Mouse (Mus musculus) spleen, adult 2 months (tissue): ENCODE results near the gene Ube2k.

Experiments
- CTCF ChIP-seq: fragments of 200-500 bp; IDR thresholded peaks from 2 replicates; pipeline ENCODE4 v1.5.1; 2011; ENCODE audit warnings: mild to moderate bottlenecking, inconsistent platforms; ENCODE audit not compliant: insufficient read depth, insufficient read length, insufficient replicate concordance; ENCODE audit errors: extremely low read depth
- POLR2A ChIP-seq: fragments of 200-500 bp; IDR thresholded peaks from 2 replicates; pipeline ENCODE4 v1.6.1; 2011; ENCODE audit warnings: low read depth, low read length, inconsistent platforms

DNA sequence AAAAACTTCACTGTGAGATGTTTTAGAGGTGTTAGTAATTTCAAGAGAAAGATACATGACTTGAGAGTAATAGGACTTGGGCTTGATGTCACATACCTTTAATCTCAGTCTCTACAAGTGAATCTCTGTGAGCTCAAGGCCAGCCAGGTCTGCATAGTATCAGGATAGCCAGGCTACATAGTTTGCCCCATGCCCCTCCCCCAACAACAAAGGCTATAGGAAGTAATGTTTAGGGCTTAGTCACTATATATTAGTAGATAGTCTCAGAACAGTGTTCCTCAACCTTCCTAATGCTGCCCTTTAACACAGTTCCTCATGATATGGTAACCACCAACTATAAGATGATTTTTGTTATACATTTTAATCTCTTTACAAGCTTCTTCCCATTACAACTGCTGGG, 20.1 kb downstream of the Ube2k start:
- no peak for TF ChIP-seq CTCF
- TF ChIP-seq POLR2A = no peak
